Mouse (Mus musculus): ENCODE measurements at regions not wholly inside any gene's neighbourhood (a gene's known extent, or its start where the extent isn't known, plus 50 kb on each side); places are given as distances from the start of the nearest gene placed in this dataset.

DNA sequence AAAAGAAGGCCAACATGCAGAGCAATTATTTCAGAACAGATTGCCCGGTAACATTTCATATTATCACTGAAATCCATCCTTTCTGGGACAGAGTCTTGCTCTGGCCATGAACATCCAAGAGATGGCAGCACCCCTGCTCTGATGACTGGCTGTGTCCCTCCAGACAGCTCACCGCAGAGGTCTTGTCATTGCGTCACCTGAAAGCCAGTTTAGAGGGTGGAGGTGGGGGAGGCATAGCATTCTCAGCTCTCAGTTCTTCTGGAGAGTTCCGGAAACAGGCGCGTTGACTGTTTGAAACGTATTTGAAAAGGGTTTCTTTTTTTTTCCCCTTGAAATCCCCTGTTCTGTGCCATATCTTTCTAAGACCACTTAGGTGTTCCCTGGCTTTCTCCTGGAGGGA is 145.7 kb upstream of the Pgrmc2 start:
- H3K9ac ChIP-seq (replicated peaks): no peak overlapping the region
- H3K27me3 ChIP-seq: peaks cover 3% of the 10 kb centered on the region; the same call in 1 of the 2 replicates
- H3K36me3 ChIP-seq: no peaks in the 10 kb centered on the region
- H3K4me1 ChIP-seq (replicated peaks): peaks cover 8% of the 10 kb centered on the region; the same call in 1 of the 2 replicates
- no peak overlapping the region for H3K4me2 ChIP-seq
- ATAC-seq (ENCODE audit: insufficient number of reproducible peaks, insufficient read depth, low FRiP score, low TSS enrichment, low read depth): peak; percentile 66; the same call in 1 of the 2 replicates
- H3K9me3 ChIP-seq: no peaks in the 10 kb centered on the region
- no peak overlapping the region for H3K4me3 ChIP-seq (replicated peaks)
- H3K27ac ChIP-seq: no peak overlapping the region
- WGBS: 24% methylated on average over 7 of the region's 7 CpGs

- ATAC-seq (ENCODE audit: insufficient number of reproducible peaks, insufficient read depth, low FRiP score, low TSS enrichment, low read depth): no peak
- no peak overlapping the region for H3K9ac ChIP-seq (replicated peaks)
Observed at GRCm38 (mm10) chr3:41220746-41221145, 137.9 kb upstream of the Pgrmc2 start.

GRCm38 (mm10) chr3:41217770-41218169 is 134.9 kb upstream of the Pgrmc2 start:
- H3K27ac ChIP-seq: no peak overlapping the region
- H3K9ac ChIP-seq (replicated peaks): no peak overlapping the region
- 91% methylated on average over 3 of the region's 3 CpGs for WGBS
- no peaks in the 10 kb centered on the region for H3K4me1 ChIP-seq (replicated peaks)
- no peaks in the 10 kb centered on the region for H3K9me3 ChIP-seq
- no peak overlapping the region for H3K4me3 ChIP-seq (replicated peaks)
- no peak for ATAC-seq (ENCODE audit: insufficient number of reproducible peaks, insufficient read depth, low FRiP score, low TSS enrichment, low read depth)
- H3K27me3 ChIP-seq: no peaks in the 10 kb centered on the region
- no peaks in the 10 kb centered on the region for H3K36me3 ChIP-seq
- no peak overlapping the region for H3K4me2 ChIP-seq

More at GRCm38 (mm10) chr3:41220746-41221145, 137.9 kb upstream of the Pgrmc2 start:
- Histone ChIP-seq H3K4me1 (replicated peaks) (no peaks in the 10 kb centered on the region), H3K9me3 (no peaks in the 10 kb centered on the region), H3K27me3 (no peaks in the 10 kb centered on the region), H3K36me3 (no peaks in the 10 kb centered on the region), H3K4me3 (replicated peaks) (no peak overlapping the region), H3K4me2 (no peak overlapping the region), H3K27ac (no peak overlapping the region)

- no peak overlapping the region for H3K9ac ChIP-seq (replicated peaks)
- no peak overlapping the region for H3K4me3 ChIP-seq (replicated peaks)
- H3K4me2 ChIP-seq: no peak overlapping the region
- H3K4me1 ChIP-seq (replicated peaks): peaks cover 3% of the 10 kb centered on the region; the same call in 1 of the 2 replicates
- H3K9me3 ChIP-seq: no peaks in the 10 kb centered on the region
- H3K27ac ChIP-seq: no peak overlapping the region
- no peaks in the 10 kb centered on the region for H3K27me3 ChIP-seq
- 92% methylated on average over 2 of the region's 2 CpGs for WGBS
- no peak for ATAC-seq (ENCODE audit: insufficient number of reproducible peaks, insufficient read depth, low FRiP score, low TSS enrichment, low read depth)
- H3K36me3 ChIP-seq: no peaks in the 10 kb centered on the region
Observed at GRCm38 (mm10) chr3:41213533-41213932, 130.7 kb upstream of the Pgrmc2 start.

GRCm38 (mm10) chr3:41210333-41210732 is 127.5 kb upstream of the Pgrmc2 start:
- H3K4me2 ChIP-seq: no peak overlapping the region
- H3K27ac ChIP-seq: no peak overlapping the region
- H3K9ac ChIP-seq (replicated peaks): no peak overlapping the region
- no peak for ATAC-seq (ENCODE audit: insufficient number of reproducible peaks, insufficient read depth, low FRiP score, low TSS enrichment, low read depth)
- no peak overlapping the region for H3K4me3 ChIP-seq (replicated peaks)
- no peaks in the 10 kb centered on the region for H3K36me3 ChIP-seq
- no peaks in the 10 kb centered on the region for H3K27me3 ChIP-seq
- H3K4me1 ChIP-seq (replicated peaks): peaks cover 3% of the 10 kb centered on the region; the same call in 1 of the 2 replicates
- 50% methylated on average over 7 of the region's 7 CpGs for WGBS
- H3K9me3 ChIP-seq: no peaks in the 10 kb centered on the region

- Histone ChIP-seq H3K4me1 (replicated peaks) (0 out of 2 replicates have a peak, but pooled peaks cover 3% of the 10 kb centered on the region), H3K36me3 (no peaks in the 10 kb centered on the region), H3K27ac (no peak overlapping the region), H3K4me3 (replicated peaks) (no peak overlapping the region), H3K9ac (replicated peaks) (no peak overlapping the region), H3K27me3 (no peaks in the 10 kb centered on the region), H3K9me3 (no peaks in the 10 kb centered on the region), H3K4me2 (no peak overlapping the region)
- WGBS: 27% methylated on average over 13 of the region's 13 CpGs
- ATAC-seq (ENCODE audit: insufficient number of reproducible peaks, insufficient read depth, low FRiP score, low TSS enrichment, low read depth): no peak
Observed at GRCm38 (mm10) chr3:41202895-41203294, 120.0 kb upstream of the Pgrmc2 start.

GRCm38 (mm10) chr3:41201782-41202181 is 118.9 kb upstream of the Pgrmc2 start:
- no peaks in the 10 kb centered on the region for H3K27me3 ChIP-seq
- no peak for ATAC-seq (ENCODE audit: insufficient number of reproducible peaks, insufficient read depth, low FRiP score, low TSS enrichment, low read depth)
- H3K9me3 ChIP-seq: no peaks in the 10 kb centered on the region

DNA sequence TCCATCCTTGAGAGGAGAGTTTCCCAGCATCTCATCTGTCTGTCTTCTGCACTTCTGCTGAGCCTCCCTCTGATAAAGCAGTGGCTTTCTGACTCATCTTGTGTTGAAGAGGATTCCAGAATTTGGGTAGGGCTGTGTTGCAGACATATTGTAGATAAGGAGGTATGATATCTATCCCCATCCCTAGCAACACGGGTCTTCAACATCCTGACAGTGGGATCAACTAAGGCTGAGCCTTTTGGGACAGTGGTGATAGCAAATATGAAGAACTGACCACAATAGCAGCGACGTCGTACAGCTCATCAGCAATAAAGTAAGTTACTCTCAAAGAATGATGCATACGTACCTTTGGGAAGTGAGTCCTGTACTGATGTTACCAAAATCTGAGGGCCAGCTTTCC is 117.2 kb upstream of the Pgrmc2 start:
- no peak overlapping the region for H3K4me3 ChIP-seq (replicated peaks)
- no peaks in the 10 kb centered on the region for H3K9me3 ChIP-seq
- 84% methylated on average over 5 of the region's 5 CpGs for WGBS
- no peak overlapping the region for H3K9ac ChIP-seq (replicated peaks)
- no peak overlapping the region for H3K27ac ChIP-seq
- no peak overlapping the region for H3K4me2 ChIP-seq
- no peaks in the 10 kb centered on the region for H3K27me3 ChIP-seq
- H3K4me1 ChIP-seq (replicated peaks): peaks cover 8% of the 10 kb centered on the region
- H3K36me3 ChIP-seq: no peaks in the 10 kb centered on the region
- ATAC-seq (ENCODE audit: insufficient number of reproducible peaks, insufficient read depth, low FRiP score, low TSS enrichment, low read depth): no peak

More at GRCm38 (mm10) chr3:41201782-41202181, 118.9 kb upstream of the Pgrmc2 start:
- Histone ChIP-seq H3K36me3 (no peaks in the 10 kb centered on the region), H3K27ac (no peak overlapping the region), H3K4me2 (no peak overlapping the region), H3K9ac (replicated peaks) (no peak overlapping the region), H3K4me1 (replicated peaks) (0 out of 2 replicates have a peak, but pooled peaks cover 3% of the 10 kb centered on the region), H3K4me3 (replicated peaks) (no peak overlapping the region)
- WGBS: 34% methylated on average over 4 of the region's 4 CpGs

DNA sequence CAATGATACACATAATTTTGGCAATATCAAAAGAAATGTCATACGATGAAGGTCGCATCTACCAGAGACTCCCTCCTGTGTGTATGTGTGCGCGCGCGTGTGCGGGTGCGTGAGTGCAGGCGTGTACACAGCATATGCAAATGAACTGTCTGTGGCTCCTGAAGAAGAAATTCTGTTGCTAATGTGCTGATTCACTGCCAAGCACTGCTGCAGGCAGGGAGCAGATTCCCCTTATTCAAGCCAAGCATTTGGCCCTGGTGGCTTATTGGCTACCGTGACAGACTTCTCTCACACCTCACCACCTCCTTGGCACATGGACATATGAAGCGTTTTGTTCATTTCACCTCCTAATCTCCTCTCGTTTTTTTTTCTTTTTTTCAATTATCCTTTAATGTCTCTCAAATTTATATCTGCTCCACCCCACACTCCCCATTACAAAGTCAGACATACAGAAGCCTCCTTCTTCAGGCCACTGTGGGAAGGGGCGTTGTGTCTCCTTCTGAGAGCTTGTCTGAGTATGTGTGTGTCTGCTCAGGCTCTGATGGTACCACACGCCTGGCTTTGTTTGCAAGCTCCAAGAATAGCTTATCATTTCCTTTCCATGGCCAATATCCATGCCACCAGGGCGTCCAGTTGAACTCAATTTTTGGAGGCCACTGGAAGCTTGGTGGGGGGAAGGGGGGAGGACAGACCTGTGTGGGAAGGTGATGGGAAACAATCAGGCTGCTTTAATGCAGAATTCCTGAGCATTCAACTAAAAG is 115.5 kb upstream of the Pgrmc2 start:
- H3K27me3 ChIP-seq: no peaks in the 10 kb centered on the region
- peaks cover 10% of the 10 kb centered on the region for H3K4me1 ChIP-seq (replicated peaks)
- H3K9ac ChIP-seq (replicated peaks): no peak overlapping the region
- ATAC-seq (ENCODE audit: insufficient number of reproducible peaks, insufficient read depth, low FRiP score, low TSS enrichment, low read depth): no peak
- 82% methylated on average over 15 of the region's 15 CpGs for WGBS
- H3K4me2 ChIP-seq: no peak overlapping the region
- no peaks in the 10 kb centered on the region for H3K36me3 ChIP-seq
- H3K4me3 ChIP-seq (replicated peaks): no peak overlapping the region
- H3K27ac ChIP-seq: no peak overlapping the region
- H3K9me3 ChIP-seq: no peaks in the 10 kb centered on the region

DNA sequence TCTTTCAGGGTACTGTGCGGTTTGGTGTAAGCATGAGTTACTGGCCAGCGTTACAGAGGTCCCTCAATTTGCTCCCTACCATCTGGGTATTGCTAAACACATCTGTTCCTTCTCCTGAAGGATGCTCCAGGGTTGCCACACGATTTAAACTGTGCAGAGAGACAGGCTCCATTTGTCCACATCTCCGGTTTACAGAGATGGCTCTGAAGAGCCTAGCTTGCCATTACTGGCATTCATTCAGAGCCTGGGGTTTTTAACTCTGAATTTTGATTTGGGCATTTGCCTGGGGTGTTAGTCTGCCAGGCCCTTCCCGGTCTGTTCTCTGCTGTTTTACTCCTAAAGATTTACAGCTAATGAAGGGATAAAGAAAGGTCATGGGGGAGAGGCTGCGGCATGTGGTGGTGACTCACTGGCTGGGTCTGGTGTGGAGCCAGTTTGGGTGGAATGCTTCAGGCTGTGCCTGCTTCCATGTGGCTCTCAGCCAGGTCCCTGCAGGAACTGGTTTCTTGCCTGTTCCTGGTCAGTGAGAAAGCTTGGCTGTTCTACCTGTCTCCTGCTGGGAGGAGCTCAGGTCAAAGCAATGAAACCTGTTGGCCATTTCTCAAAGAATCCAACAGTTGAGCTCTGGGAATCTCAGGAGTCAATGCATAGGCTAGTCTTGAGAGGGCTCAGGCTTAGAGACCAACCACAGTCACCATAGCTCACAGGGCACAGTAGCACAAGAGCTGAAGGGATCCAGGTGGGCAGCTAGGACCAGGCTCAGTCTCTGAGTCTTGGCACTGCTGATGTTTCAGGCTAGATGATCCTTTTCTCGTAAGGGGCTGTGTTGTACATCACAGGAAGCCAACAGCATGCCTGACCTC is 112.5 kb upstream of the Pgrmc2 start:
- Histone ChIP-seq H3K4me3 (replicated peaks) (no peak overlapping the region), H3K4me1 (replicated peaks) (peaks cover 7% of the 10 kb centered on the region), H3K9ac (replicated peaks) (no peak overlapping the region), H3K9me3 (no peaks in the 10 kb centered on the region), H3K4me2 (no peak overlapping the region), H3K27ac (peak overlapping the region; percentile 3; the same call in 1 of the 2 replicates), H3K27me3 (no peaks in the 10 kb centered on the region), H3K36me3 (no peaks in the 10 kb centered on the region)
- WGBS: 34% methylated on average over 7 of the region's 7 CpGs
- ATAC-seq (ENCODE audit: insufficient number of reproducible peaks, insufficient read depth, low FRiP score, low TSS enrichment, low read depth): peak; percentile 71; the same call in 1 of the 2 replicates

- Histone ChIP-seq H3K27ac (no peak overlapping the region), H3K4me1 (replicated peaks) (peaks cover 7% of the 10 kb centered on the region), H3K9me3 (no peaks in the 10 kb centered on the region), H3K27me3 (no peaks in the 10 kb centered on the region), H3K36me3 (no peaks in the 10 kb centered on the region), H3K4me2 (no peak overlapping the region), H3K4me3 (replicated peaks) (no peak overlapping the region), H3K9ac (replicated peaks) (no peak overlapping the region)
- WGBS: 73% methylated on average over 9 of the region's 9 CpGs
- ATAC-seq (ENCODE audit: insufficient number of reproducible peaks, insufficient read depth, low FRiP score, low TSS enrichment, low read depth): no peak
Observed at GRCm38 (mm10) chr3:41194311-41195112, 111.7 kb upstream of the Pgrmc2 start.
